Mouse (Mus musculus) kidney, embryonic 16.5 days (tissue): ENCODE results near the gene 9530068E07Rik. TPM values are rescaled to one million over a fixed set of nuclear protein-coding genes. Genes with fewer than 3 reads are reported as not detected.

ENCODE experiments used
- ATAC-seq: fragments of 200-750 bp; cut with Nextera tagmentation; 2 replicates; pipeline ENCODE4 v1.8.0; 2017; ENCODE audit warnings: moderate TSS enrichment; ENCODE audit not compliant: low FRiP score, low TSS enrichment
- H3K27ac ChIP-seq: fragments of 300-500 bp; sonication (generic); 2 replicates; pipeline ENCODE4 v1.5.1; 2014; ENCODE audit warnings: low read length
- H3K27me3 ChIP-seq: fragments of 300-500 bp; sonication (generic); 2 replicates; pipeline ENCODE4 v1.6.1; 2014; ENCODE audit warnings: low read length, control low read depth, mixed read lengths; ENCODE audit not compliant: insufficient read depth
- H3K36me3 ChIP-seq: fragments of 300-500 bp; sonication (generic); 2 replicates; pipeline ENCODE4 v1.6.1; 2014; ENCODE audit warnings: low read length, control low read depth, mixed read lengths; ENCODE audit not compliant: insufficient read depth
- H3K4me1 ChIP-seq: fragments of 300-500 bp; sonication (generic); 2 replicates; pipeline ENCODE4 v1.6.1; 2014; ENCODE audit warnings: low read length, control low read depth, mixed read lengths; ENCODE audit not compliant: insufficient read depth
- H3K4me2 ChIP-seq: fragments of 300-500 bp; sonication (generic); replicated peaks from 2 replicates; pipeline ENCODE4 v1.6.1; 2014; ENCODE audit warnings: low read depth, low read length
- H3K4me3 ChIP-seq: fragments of 300-500 bp; sonication (generic); 2 replicates; pipeline ENCODE4 v1.5.1; 2014; ENCODE audit warnings: mild to moderate bottlenecking, low read length
- H3K9ac ChIP-seq: fragments of 300-500 bp; sonication (generic); replicated peaks from 2 replicates; pipeline ENCODE4 v1.6.1; 2014; ENCODE audit warnings: low read length
- H3K9me3 ChIP-seq: fragments of 300-500 bp; sonication (generic); 2 replicates; pipeline ENCODE4 v1.6.1; 2016; ENCODE audit warnings: low read length, control low read depth
- WGBS: fragments of 180-500 bp; shearing (Covaris S2); extraction: QIAGEN DNeasy Blood & Tissue Kit; methylation state at CpG from one replicate; pipeline ENCODE4 v1.1.7; 2014; 5-methylcytosine and 5-hydroxymethylcytosine counted together
- polyA plus RNA-seq: library from polyadenylated mRNA; unstranded; fragments of >200 nt; fragmentation: Nextera tagmentation; extraction: Ambion mirVana; gene quantifications from 2 replicates; pipeline ENCODE4 v1.2.1, GENCODE M21; 2015

Gene 9530068E07Rik
- polyA plus RNA-seq, 1 experiment from 2014 or later = 263 TPM

- Histone ChIP-seq H3K9ac (no peak overlapping the region), H3K27me3 (no peaks in the 10 kb centered on the region), H3K4me1 (peaks cover 22% of the 10 kb centered on the region), H3K9me3 (no peaks in the 10 kb centered on the region), H3K36me3 (no peaks in the 10 kb centered on the region), H3K4me2 (no peak overlapping the region), H3K27ac (no peak overlapping the region), H3K4me3 (no peak overlapping the region)
- 79% methylated on average over 5 of the region's 5 CpGs for WGBS
- ATAC-seq = no peak
Observed at GRCm38 (mm10) chr11:52418358-52418757, 22.1 kb downstream of the 9530068E07Rik start.

GRCm38 (mm10) chr11:52419246-52419645 lies 23.0 kb downstream of the 9530068E07Rik start:
- H3K4me1 ChIP-seq = peaks cover 24% of the 10 kb centered on the region
- no peaks in the 10 kb centered on the region for H3K27me3 ChIP-seq
- H3K9me3 ChIP-seq = no peaks in the 10 kb centered on the region
- WGBS = 43% methylated on average over 5 of the region's 5 CpGs
- ATAC-seq = no peak
- no peak overlapping the region for H3K4me2 ChIP-seq
- H3K36me3 ChIP-seq = no peaks in the 10 kb centered on the region
- no peak overlapping the region for H3K4me3 ChIP-seq
- no peak overlapping the region for H3K9ac ChIP-seq
- H3K27ac ChIP-seq = no peak overlapping the region

GRCm38 (mm10) chr11:52419861-52420260 lies 23.6 kb downstream of the 9530068E07Rik start:
- Histone ChIP-seq H3K9ac (no peak overlapping the region), H3K27me3 (no peaks in the 10 kb centered on the region), H3K4me3 (no peak overlapping the region), H3K9me3 (no peaks in the 10 kb centered on the region), H3K4me2 (no peak overlapping the region), H3K27ac (no peak overlapping the region; the same call in 1 of the 2 replicates), H3K36me3 (no peaks in the 10 kb centered on the region), H3K4me1 (peaks cover 24% of the 10 kb centered on the region)
- ATAC-seq = no peak
- WGBS = 58% methylated on average over 7 of the region's 7 CpGs

- 28% methylated on average over 12 of the region's 12 CpGs for WGBS
- H3K4me2 ChIP-seq = 0 out of 2 replicates have a peak overlapping the region, but pooled peaks have one; percentile 16
- peaks cover 24% of the 10 kb centered on the region for H3K4me1 ChIP-seq
- no peak overlapping the region; the same call in 1 of the 2 replicates for H3K9ac ChIP-seq
- H3K27ac ChIP-seq = peak overlapping the region; percentile 61; the same call in 1 of the 2 replicates
- ATAC-seq = peak; percentile 66
- H3K27me3 ChIP-seq = no peaks in the 10 kb centered on the region
- no peaks in the 10 kb centered on the region for H3K9me3 ChIP-seq
- no peak overlapping the region for H3K4me3 ChIP-seq
- no peaks in the 10 kb centered on the region for H3K36me3 ChIP-seq
Observed at GRCm38 (mm10) chr11:52420296-52421052, 24.2 kb downstream of the 9530068E07Rik start.

GRCm38 (mm10) chr11:52421053-52421778 lies 25.0 kb downstream of the 9530068E07Rik start:
- Histone ChIP-seq H3K4me3 (no peak overlapping the region), H3K9ac (no peak overlapping the region; the same call in 1 of the 2 replicates), H3K27ac (no peak overlapping the region), H3K4me2 (no peak overlapping the region), H3K36me3 (no peaks in the 10 kb centered on the region), H3K9me3 (no peaks in the 10 kb centered on the region), H3K27me3 (no peaks in the 10 kb centered on the region), H3K4me1 (peaks cover 26% of the 10 kb centered on the region)
- peak; percentile 87 for ATAC-seq
- 11% methylated on average over 12 of the region's 12 CpGs for WGBS

- H3K9me3 ChIP-seq = 0 out of 2 replicates have a peak, but pooled peaks cover 5% of the 10 kb centered on the region
- no peak overlapping the region for H3K4me3 ChIP-seq
- ATAC-seq = no peak
- 0 out of 2 replicates have a peak, but pooled peaks cover 6% of the 10 kb centered on the region for H3K4me1 ChIP-seq
- H3K27me3 ChIP-seq = no peaks in the 10 kb centered on the region
- no peak overlapping the region for H3K9ac ChIP-seq
- no peak overlapping the region for H3K27ac ChIP-seq
- H3K36me3 ChIP-seq = no peaks in the 10 kb centered on the region
- WGBS = 67% methylated on average over 6 of the region's 6 CpGs
- no peak overlapping the region for H3K4me2 ChIP-seq
Observed at GRCm38 (mm10) chr11:52429440-52429839, 33.2 kb downstream of the 9530068E07Rik start.

- WGBS = 51% methylated on average over 5 of the region's 5 CpGs
Observed at GRCm38 (mm10) chr11:52431594-52431993, 35.4 kb downstream of the 9530068E07Rik start.

GRCm38 (mm10) chr11:52432148-52432547 lies 35.9 kb downstream of the 9530068E07Rik start:
- no peak for ATAC-seq
- H3K4me1 ChIP-seq = peaks cover 5% of the 10 kb centered on the region; the same call in 1 of the 2 replicates
- 89% methylated on average over 5 of the region's 5 CpGs for WGBS

More at GRCm38 (mm10) chr11:52431594-52431993, 35.4 kb downstream of the 9530068E07Rik start:
- H3K4me3 ChIP-seq = no peak overlapping the region
- ATAC-seq = no peak
- H3K4me1 ChIP-seq = 0 out of 2 replicates have a peak, but pooled peaks cover under 1% of the 10 kb centered on the region
- no peaks in the 10 kb centered on the region for H3K36me3 ChIP-seq
- no peak overlapping the region for H3K9ac ChIP-seq
- H3K9me3 ChIP-seq = 0 out of 2 replicates have a peak, but pooled peaks cover 5% of the 10 kb centered on the region
- no peak overlapping the region for H3K27ac ChIP-seq
- no peak overlapping the region for H3K4me2 ChIP-seq
- H3K27me3 ChIP-seq = no peaks in the 10 kb centered on the region; the same call in 1 of the 2 replicates

GRCm38 (mm10) chr11:52433076-52433796 lies 37.0 kb downstream of the 9530068E07Rik start:
- Histone ChIP-seq H3K27me3 (peaks cover 8% of the 10 kb centered on the region; the same call in 1 of the 2 replicates), H3K4me2 (no peak overlapping the region), H3K9ac (no peak overlapping the region), H3K9me3 (0 out of 2 replicates have a peak, but pooled peaks cover 5% of the 10 kb centered on the region), H3K36me3 (no peaks in the 10 kb centered on the region), H3K4me1 (peaks cover 5% of the 10 kb centered on the region; the same call in 1 of the 2 replicates), H3K27ac (no peak overlapping the region), H3K4me3 (no peak overlapping the region)
- 80% methylated on average over 8 of the region's 8 CpGs for WGBS
- no peak for ATAC-seq

More at GRCm38 (mm10) chr11:52432148-52432547, 35.9 kb downstream of the 9530068E07Rik start:
- H3K27ac ChIP-seq = no peak overlapping the region
- H3K27me3 ChIP-seq = peaks cover 5% of the 10 kb centered on the region; the same call in 1 of the 2 replicates
- no peaks in the 10 kb centered on the region for H3K36me3 ChIP-seq
- H3K9me3 ChIP-seq = 0 out of 2 replicates have a peak, but pooled peaks cover 5% of the 10 kb centered on the region
- H3K4me2 ChIP-seq = no peak overlapping the region
- H3K4me3 ChIP-seq = no peak overlapping the region
- H3K9ac ChIP-seq = no peak overlapping the region
